8 mouse cellular contexts compared by ENCODE assay signal in genomic region chr4:141664011-141664745, GRCm38 (mm10). TPM values are rescaled to one million over a fixed set of nuclear protein-coding genes. Genes with fewer than 3 reads are reported as not detected.
DNase-seq lines count a peak whose midpoint lies in the region; ATAC-seq and TF ChIP-seq lines count a peak whose summit lies in the region.

No protein-coding gene starts in this region.

- H3K27me3 ChIP-seq in G1E (ENCODE audit: insufficient read depth, low read length), result peaks cover 2% of the 10 kb centered on the region
- no peaks in the 10 kb centered on the region for H3K27me3 ChIP-seq in forebrain, embryonic 14.5 days (replicated peaks; ENCODE audit: control insufficient read depth, insufficient read depth, low read length)

- peak overlapping the region; percentile 91 for H3K9ac ChIP-seq in forebrain, embryonic 14.5 days (ENCODE audit: low read length)

- peak overlapping the region; percentile 70 for H3K4me2 ChIP-seq in forebrain, embryonic 14.5 days (ENCODE audit: low read length)

- peaks cover 27% of the 10 kb centered on the region for H3K36me3 ChIP-seq in G1E (replicated peaks)
- H3K36me3 ChIP-seq in forebrain, embryonic 14.5 days (ENCODE audit: control insufficient read depth, insufficient read depth, low read length), result peaks cover 19% of the 10 kb centered on the region

- H3K4me1 ChIP-seq in G1E (ENCODE audit: insufficient read depth, low read depth, low read length), result peaks cover 28% of the 10 kb centered on the region
- peaks cover 8% of the 10 kb centered on the region; the same call in 1 of the 2 replicates for H3K4me1 ChIP-seq in forebrain, embryonic 14.5 days (ENCODE audit: control insufficient read depth, insufficient read depth, low read length)

- WGBS in forebrain, embryonic 14.5 days, result under 1% methylated on average over 49 of the region's 60 CpGs

- peak; percentile 91 for DNase-seq in G1E (ENCODE audit: low spot score)
- DNase-seq in cerebellum, adult 11 months, result peak; percentile 71
- peak; percentile 74 for DNase-seq in forebrain, embryonic 14.5 days (ENCODE audit: low spot score)
- peak; percentile 81 for DNase-seq in heart, postnatal 4 days
- DNase-seq in layer of hippocampus, adult 9-11 months, result peak; percentile 69
- DNase-seq in lung, postnatal 14 days, result peak; percentile 81
- DNase-seq in ovary, postnatal 36 days (ENCODE audit: low spot score), result peak; percentile 81
- peak; percentile 72 to 80 for DNase-seq in thymus, postnatal 36 days

- ATAC-seq in G1E (ENCODE audit: extremely low read depth, insufficient number of reproducible peaks, low FRiP score, poor library complexity, severe bottlenecking), result peak; percentile 38
- ATAC-seq in forebrain, embryonic 14.5 days, result peak; percentile 90

- H3K27ac ChIP-seq in forebrain, embryonic 14.5 days (ENCODE audit: low read depth, low read length), result peak overlapping the region; percentile 66

- H3K4me3 ChIP-seq in G1E (ENCODE audit: low read depth, low read length), result peak overlapping the region; percentile 81
- peak overlapping the region; percentile 80 for H3K4me3 ChIP-seq in forebrain, embryonic 14.5 days (ENCODE audit: low read depth, low read length)

- H3K9me3 ChIP-seq in G1E (replicated peaks), result no peaks in the 10 kb centered on the region
- no peaks in the 10 kb centered on the region for H3K9me3 ChIP-seq in forebrain, embryonic 14.5 days (replicated peaks; ENCODE audit: control insufficient read depth, low read length)

- no peak for TF ChIP-seq CTCF in G1E (IDR thresholded peaks at IDR 0.05; ENCODE audit: low read depth, low read length)

RNA-seq across cellular contexts. Expression of gene Plekhm2, which starts 0.5 kb away (rescaled TPM):
- total RNA-seq in G1E (2014; fragmentation: Nextera tagmentation) (20.2 and 29.0 TPM in 2 replicates), G1E (2017) (7.5 and 8.3 TPM in 2 replicates)
- polyA plus RNA-seq in G1E (2012), result 20.0 and 21.5 TPM in 2 replicates
- polyA plus RNA-seq in forebrain, embryonic 14.5 days (2014; fragmentation: Nextera tagmentation; extraction: Ambion mirVana), result 3.6 and 3.9 TPM in 2 replicates
- total RNA-seq in heart, postnatal 4 days (2021), result 10 to 100 TPM; 57.5 to 64.5 TPM

RNA-seq across cellular contexts. Expression of gene Rsc1a1, which starts 21.2 kb away (rescaled TPM):
- total RNA-seq in G1E (2014; fragmentation: Nextera tagmentation), result 15.0 and 22.3 TPM in 2 replicates
- 7.3 and 9.9 TPM in 2 replicates for total RNA-seq in G1E (2017)
- polyA plus RNA-seq in G1E (2012), result 2.4 TPM in 1 of 2 replicates, not detected in the other
- 2.5 TPM in 1 of 2 replicates, not detected in the other for polyA plus RNA-seq in forebrain, embryonic 14.5 days (2014; fragmentation: Nextera tagmentation; extraction: Ambion mirVana)
- 1 to 10 TPM; 1.6 to 4.0 TPM for total RNA-seq in heart, postnatal 4 days (2021)

RNA-seq across cellular contexts. Expression of gene Slc25a34, which starts 40.6 kb away (rescaled TPM):
- total RNA-seq in G1E (2014; fragmentation: Nextera tagmentation), result not detected in 2 replicates
- total RNA-seq in G1E (2017), result 0.12 and 0.16 TPM in 2 replicates
- not detected in 2 replicates for polyA plus RNA-seq in G1E (2012)
- polyA plus RNA-seq in forebrain, embryonic 14.5 days (2014; fragmentation: Nextera tagmentation; extraction: Ambion mirVana), result 0.07 TPM in 1 of 2 replicates, not detected in the other
- 10 to 100 TPM; 32.5 to 33.6 TPM for total RNA-seq in heart, postnatal 4 days (2021)

RNA-seq across cellular contexts. Expression of gene Tmem82, which starts 45.7 kb away (rescaled TPM):
- total RNA-seq in G1E (2014; fragmentation: Nextera tagmentation) (not detected in 2 replicates), G1E (2017) (0.11 TPM in 1 of 2 replicates, not detected in the other)
- polyA plus RNA-seq in G1E (2012), result not detected in 2 replicates
- 0.12 TPM in 1 of 2 replicates, not detected in the other for polyA plus RNA-seq in forebrain, embryonic 14.5 days (2014; fragmentation: Nextera tagmentation; extraction: Ambion mirVana)
- total RNA-seq in heart, postnatal 4 days (2021), result 1 to 10 TPM; 3.1 to 3.2 TPM

RNA-seq across cellular contexts. Expression of gene Fblim1, which starts 58.3 kb away (rescaled TPM):
- not detected in 2 replicates for total RNA-seq in G1E (2014; fragmentation: Nextera tagmentation)
- total RNA-seq in G1E (2017), result 0.11 TPM in 1 of 2 replicates, not detected in the other
- polyA plus RNA-seq in G1E (2012), result not detected in 2 replicates
- polyA plus RNA-seq in forebrain, embryonic 14.5 days (2014; fragmentation: Nextera tagmentation; extraction: Ambion mirVana), result 15.1 and 19.7 TPM in 2 replicates
- total RNA-seq in heart, postnatal 4 days (2021), result 100 to 1,000 TPM; 122 to 145 TPM

Comparison
In these comparisons a context has a peak if more than half of its experiments do, and no peak if none do; other contexts are left out.
1. Peak in every context shown above with its lines: DNase-seq, ATAC-seq, H3K4me3 ChIP-seq and H3K27ac ChIP-seq.
2. RNA of gene Slc25a34, which starts 40.6 kb away (total RNA-seq): 32.5 to 33.6 TPM in heart, postnatal 4 days; 0.12 to 0.16 TPM in G1E; every median in the first group is over 10 times any median in the second.